Mouse (Mus musculus) lung, postnatal 0 days (tissue): ENCODE measurements around the gene Tssk3. TPM values are rescaled to one million over a fixed set of nuclear protein-coding genes. Genes with fewer than 3 reads are reported as not detected.

Experiments used
- ATAC-seq: fragments of 200-750 bp; cut with Nextera tagmentation; 2 replicates; pipeline ENCODE4 v1.8.0; 2017; ENCODE audit warnings: moderate library complexity
- DNase-seq: peaks from one replicate; pipeline ENCODE4 v3.0.0-alpha.2; 2016; ENCODE audit warnings: low spot score
- H3K27ac ChIP-seq: fragments of 300-500 bp; sonication (generic); 2 replicates; pipeline ENCODE4 v1.5.1; 2014; ENCODE audit warnings: antibody characterized with exemption, mild to moderate bottlenecking, low read length, mixed read lengths
- H3K27me3 ChIP-seq: fragments of 300-500 bp; sonication (generic); replicated peaks from 2 replicates; pipeline ENCODE4 v1.6.1; 2014; ENCODE audit warnings: low read length, mixed read lengths; ENCODE audit not compliant: insufficient read depth
- H3K36me3 ChIP-seq: fragments of 300-500 bp; sonication (generic); 2 replicates; pipeline ENCODE4 v1.6.1; 2014; ENCODE audit warnings: low read length, mixed read lengths; ENCODE audit not compliant: insufficient read depth
- H3K4me1 ChIP-seq: fragments of 300-500 bp; sonication (generic); 2 replicates; pipeline ENCODE4 v1.6.1; 2014; ENCODE audit warnings: antibody characterized with exemption, low read depth, low read length, mixed read lengths; ENCODE audit not compliant: insufficient read depth
- H3K4me2 ChIP-seq: fragments of 300-500 bp; sonication (generic); replicated peaks from 2 replicates; pipeline ENCODE4 v1.6.1; 2014; ENCODE audit warnings: low read depth, mild to moderate bottlenecking, low read length, moderate library complexity, mixed read lengths
- H3K4me3 ChIP-seq: fragments of 300-500 bp; sonication (generic); 2 replicates; pipeline ENCODE4 v1.5.1; 2014; ENCODE audit warnings: low read depth, low read length
- H3K9ac ChIP-seq: fragments of 300-500 bp; sonication (generic); replicated peaks from 2 replicates; pipeline ENCODE4 v1.6.1; 2014; ENCODE audit warnings: low read depth, mild to moderate bottlenecking
- H3K9me3 ChIP-seq: fragments of 300-500 bp; sonication (generic); 2 replicates; pipeline ENCODE4 v1.6.1; 2016; ENCODE audit warnings: low read length, mixed read lengths
- CTCF ChIP-seq: IDR thresholded peaks from 2 replicates; pipeline ENCODE4 v1.5.1; 2016; ENCODE audit warnings: antibody characterized with exemption, mild to moderate bottlenecking
- EP300 ChIP-seq: IDR thresholded peaks from 2 replicates; pipeline ENCODE4 v1.6.1; 2016; ENCODE audit warnings: antibody characterized with exemption, mild to moderate bottlenecking, control low read depth
- WGBS: fragments of 180-500 bp; shearing (Covaris S2); extraction: QIAGEN DNeasy Blood & Tissue Kit; methylation state at CpG from one replicate; pipeline ENCODE4 v1.1.7; 2014; 5-methylcytosine and 5-hydroxymethylcytosine counted together
- polyA plus RNA-seq: library from polyadenylated mRNA; unstranded; fragments of >200 nt; fragmentation: Nextera tagmentation; extraction: Ambion mirVana; gene quantifications from 2 replicates; pipeline ENCODE4 v1.2.1, GENCODE M21; 2015

The Tssk3 gene
- polyA plus RNA-seq, 1 experiment from 2014 or later: 0.12 TPM

DNA sequence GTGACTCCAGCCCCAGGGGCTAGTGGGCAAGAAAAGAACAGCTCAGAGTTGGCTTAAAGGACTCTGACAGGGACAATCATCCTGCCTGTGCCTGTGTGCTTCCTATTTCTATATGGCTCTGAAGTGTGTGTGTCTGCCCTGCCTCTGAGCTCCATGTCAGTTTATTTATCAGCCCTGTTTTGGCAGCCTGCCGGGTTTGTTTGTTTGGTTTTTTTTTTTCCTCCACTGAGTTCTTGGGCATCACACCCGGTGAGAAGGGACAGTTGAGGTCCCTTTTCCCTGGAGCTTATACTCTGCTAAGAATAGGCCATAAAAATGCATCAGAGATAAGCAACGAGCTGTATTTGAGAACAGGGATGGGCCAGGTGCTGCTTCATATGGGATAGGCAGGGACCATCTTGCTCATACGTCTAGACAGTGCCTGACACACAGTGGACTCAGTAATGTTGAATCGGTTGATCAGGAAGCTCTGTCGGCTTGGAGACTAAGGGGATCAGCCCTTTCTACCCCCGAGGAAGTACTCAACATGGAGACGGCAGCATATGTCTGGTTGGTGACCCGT, 11.6 kb upstream of the Tssk3 start:
- Histone ChIP-seq H3K27me3 (no peaks in the 10 kb centered on the region), H3K36me3 (no peaks in the 10 kb centered on the region), H3K9me3 (no peaks in the 10 kb centered on the region), H3K4me3 (no peak overlapping the region), H3K4me2 (no peak overlapping the region), H3K9ac (no peak overlapping the region), H3K4me1 (no peaks in the 10 kb centered on the region), H3K27ac (no peak overlapping the region)
- DNase-seq (no peak), ATAC-seq (no peak)
- WGBS: 43% methylated on average over 9 of the region's 9 CpGs
- TF ChIP-seq EP300 (no peak), CTCF (no peak)

DNA sequence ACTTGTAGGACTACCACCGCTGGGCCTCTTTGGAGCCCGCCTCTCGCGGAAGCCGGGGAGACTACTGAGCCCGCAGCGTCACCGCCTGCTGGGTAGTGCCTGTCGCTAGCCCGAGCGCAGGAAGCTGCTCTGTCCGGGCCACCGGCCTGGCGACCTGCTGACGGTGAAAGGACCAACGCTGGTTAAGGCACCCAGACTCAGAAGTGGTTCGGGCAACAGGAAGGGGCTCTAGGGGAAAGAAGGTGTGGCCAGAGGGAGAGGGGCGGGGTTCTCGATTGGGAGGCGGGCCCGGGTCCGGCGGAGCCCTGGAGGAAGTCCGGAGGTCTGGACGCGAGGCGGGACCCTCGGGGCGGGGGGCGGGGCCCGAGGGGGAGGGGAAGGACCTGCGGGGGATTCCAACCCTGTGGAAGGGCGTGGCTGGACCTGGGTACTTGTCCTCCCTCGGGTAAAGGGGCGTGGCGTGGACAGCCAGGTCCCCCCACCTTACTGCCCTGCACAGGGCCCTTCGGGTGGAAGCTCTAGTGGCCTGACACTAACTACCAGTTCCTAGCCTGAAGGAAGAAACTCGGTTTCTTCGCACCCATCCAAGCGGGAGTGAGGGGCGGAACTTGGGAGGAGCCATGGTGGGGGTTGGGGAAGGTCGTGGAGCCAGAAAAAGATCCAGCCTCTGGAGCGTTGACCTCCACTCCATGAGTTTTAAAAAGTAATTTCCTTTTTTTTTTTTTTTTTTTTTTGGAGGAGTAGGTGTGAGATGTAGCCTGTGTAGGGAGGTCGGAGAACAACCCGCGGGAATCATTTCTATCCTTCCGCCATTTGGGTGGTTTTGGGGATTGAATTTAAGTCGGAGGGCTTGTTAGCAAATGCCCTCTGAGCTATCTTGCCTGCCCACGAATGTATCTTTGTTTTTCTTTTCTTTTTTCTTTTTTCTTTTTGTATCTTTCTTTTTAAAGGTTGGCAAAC, 10.1 kb upstream of the Tssk3 start:
- peak overlapping the region; percentile 94 for H3K27ac ChIP-seq
- ATAC-seq: peak; percentile 93
- H3K4me2 ChIP-seq: peak overlapping the region; percentile 73
- DNase-seq: peak; percentile 94
- 1% methylated on average over 47 of the region's 49 CpGs for WGBS
- H3K4me3 ChIP-seq: peak overlapping the region; percentile 53
- H3K9me3 ChIP-seq: no peaks in the 10 kb centered on the region
- H3K9ac ChIP-seq: peak overlapping the region; percentile 65
- H3K36me3 ChIP-seq: no peaks in the 10 kb centered on the region
- TF ChIP-seq CTCF (peak; percentile 6; the same call in 1 of the 2 replicates), EP300 (no peak)
- H3K4me1 ChIP-seq: 0 out of 2 replicates have a peak, but pooled peaks cover 3% of the 10 kb centered on the region
- no peaks in the 10 kb centered on the region for H3K27me3 ChIP-seq

DNA sequence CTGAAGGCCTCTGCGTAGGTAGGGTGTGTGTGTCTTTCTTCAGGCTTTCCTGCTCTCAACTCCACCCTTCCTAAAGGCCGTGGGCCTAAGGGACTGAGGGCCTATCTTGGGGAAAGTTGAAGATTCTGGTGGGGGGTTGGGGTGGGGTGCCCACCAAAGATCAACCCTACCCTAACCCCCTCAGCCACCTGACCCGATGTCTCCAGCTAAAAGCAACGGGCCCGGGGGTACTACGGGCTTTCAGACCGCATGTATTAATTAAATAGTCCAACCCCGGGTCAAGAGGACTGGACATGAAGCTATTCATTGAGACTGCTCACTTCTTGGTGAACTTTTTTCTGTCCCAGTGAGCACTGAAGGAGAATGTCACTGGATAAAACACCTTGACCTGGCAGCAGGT, 9.2 kb upstream of the Tssk3 start:
- Histone ChIP-seq H3K9me3 (no peaks in the 10 kb centered on the region), H3K27ac (peak overlapping the region; percentile 94; the same call in 1 of the 2 replicates), H3K4me2 (peak overlapping the region; percentile 73), H3K9ac (no peak overlapping the region), H3K4me1 (0 out of 2 replicates have a peak, but pooled peaks cover 3% of the 10 kb centered on the region), H3K4me3 (no peak overlapping the region), H3K36me3 (no peaks in the 10 kb centered on the region), H3K27me3 (no peaks in the 10 kb centered on the region)
- WGBS: 75% methylated on average over 8 of the region's 8 CpGs
- TF ChIP-seq EP300 (no peak), CTCF (no peak)
- ATAC-seq: no peak
- DNase-seq: no peak

DNA sequence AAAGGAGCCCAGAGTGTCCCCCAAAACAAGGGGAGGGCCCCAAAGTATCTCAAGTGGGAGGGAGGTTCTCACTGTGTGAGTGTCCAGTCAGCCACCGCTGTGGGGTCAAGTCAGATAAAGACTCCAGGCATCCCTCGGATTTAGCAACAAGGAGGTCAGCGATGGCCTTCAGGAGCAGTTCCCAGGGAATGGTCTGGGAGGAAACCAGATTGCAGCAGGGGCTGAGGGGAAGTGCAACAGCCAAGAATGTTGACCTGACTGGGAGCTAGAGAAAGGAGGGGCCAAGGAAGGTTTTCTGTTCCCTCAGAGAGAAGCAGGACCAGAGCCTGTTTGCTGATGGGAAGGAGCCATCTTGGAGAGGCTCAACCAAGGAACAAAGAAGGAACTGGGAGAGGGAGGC, 8.1 kb upstream of the Tssk3 start:
- H3K27ac ChIP-seq: no peak overlapping the region
- H3K9ac ChIP-seq: no peak overlapping the region
- no peak overlapping the region for H3K4me2 ChIP-seq
- no peaks in the 10 kb centered on the region for H3K9me3 ChIP-seq
- H3K4me3 ChIP-seq: no peak overlapping the region
- ATAC-seq (no peak), DNase-seq (no peak)
- no peaks in the 10 kb centered on the region for H3K27me3 ChIP-seq
- no peaks in the 10 kb centered on the region for H3K36me3 ChIP-seq
- 0 out of 2 replicates have a peak, but pooled peaks cover 3% of the 10 kb centered on the region for H3K4me1 ChIP-seq
- WGBS: 55% methylated on average over 3 of the region's 3 CpGs
- TF ChIP-seq CTCF (no peak), EP300 (no peak)

DNA sequence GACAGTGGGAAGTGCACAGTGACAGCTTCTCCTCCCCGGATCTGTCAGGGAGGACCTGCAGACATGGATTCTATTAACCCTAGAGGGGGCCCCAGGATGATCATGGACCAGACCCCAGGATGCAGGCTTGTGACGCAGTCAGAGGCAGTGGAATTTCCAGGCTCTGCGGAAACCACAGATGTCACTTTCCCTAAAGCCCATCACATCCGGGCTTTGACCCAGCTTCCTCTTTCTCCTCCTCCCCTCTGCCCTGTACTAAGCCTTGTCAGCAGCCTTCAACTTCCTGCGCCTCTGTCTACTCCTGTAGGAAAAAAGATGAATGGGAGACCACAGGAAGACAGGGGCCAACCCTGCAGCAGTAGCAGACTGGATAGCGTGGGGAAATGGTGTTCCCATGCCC, 5.8 kb upstream of the Tssk3 start:
- Histone ChIP-seq H3K27me3 (no peaks in the 10 kb centered on the region), H3K4me1 (peaks cover 3% of the 10 kb centered on the region; the same call in 1 of the 2 replicates), H3K27ac (peak overlapping the region; percentile 64), H3K9me3 (no peaks in the 10 kb centered on the region), H3K4me3 (no peak overlapping the region), H3K36me3 (no peaks in the 10 kb centered on the region), H3K9ac (no peak overlapping the region), H3K4me2 (0 out of 2 replicates have a peak overlapping the region, but pooled peaks have one; percentile 25)
- 19% methylated on average over 6 of the region's 6 CpGs for WGBS
- peak; percentile 46 for ATAC-seq
- TF ChIP-seq EP300 (peak; percentile 49; the same call in 1 of the 2 replicates), CTCF (no peak)
- DNase-seq: peak; percentile 73
